Mouse (Mus musculus) myocyte (in vitro differentiated cells): ENCODE results near the gene Dmkn. TPM values are rescaled to one million over a fixed set of nuclear protein-coding genes. Genes with fewer than 3 reads are reported as not detected.
"Not testable (repeated sequence)": the region's sequence is repeated elsewhere in the genome, so short reads cannot be mapped to it uniquely, and the experiment has no call there.

Experiments used
- H3K27me3 ChIP-seq: one replicate; pipeline ENCODE4 v1.6.1; 2011; ENCODE audit not compliant: control insufficient read depth, insufficient read depth, insufficient read length
- H3K36me3 ChIP-seq: one replicate; pipeline ENCODE4 v1.6.1; 2011; ENCODE audit not compliant: control insufficient read depth, insufficient read depth
- H3K4me2 ChIP-seq: one replicate; pipeline ENCODE4 v1.6.1; 2011; ENCODE audit warnings: low read depth, control low read depth
- H3K4me3 ChIP-seq: one replicate; pipeline ENCODE4 v1.5.1; 2011; ENCODE audit warnings: mild to moderate bottlenecking, control low read depth, moderate library complexity
- H3K79me2 ChIP-seq: one replicate; pipeline ENCODE4 v1.6.1; 2011; ENCODE audit not compliant: control insufficient read depth, insufficient read depth
- H3ac ChIP-seq: one replicate; pipeline ENCODE4 v1.6.1; 2011; ENCODE audit not compliant: control insufficient read depth, insufficient read length
- CEBPB ChIP-seq: IDR thresholded peaks from 2 replicates; pipeline ENCODE4 v1.6.1; 2011; ENCODE audit warnings: mild to moderate bottlenecking, moderate library complexity; ENCODE audit not compliant: poor library complexity, insufficient read depth, severe bottlenecking
- E2F4 ChIP-seq: IDR thresholded peaks from one replicate; pipeline ENCODE4 v1.6.1; 2011; ENCODE audit warnings: mild to moderate bottlenecking, control low read depth, moderate library complexity; ENCODE audit not compliant: insufficient read depth
- MAX ChIP-seq: IDR thresholded peaks from one replicate; pipeline ENCODE4 v1.6.1; 2011; ENCODE audit warnings: low read depth, mild to moderate bottlenecking, control low read depth
- MYOD1 ChIP-seq, 3 experiments: IDR thresholded peaks; one replicate each; pipeline ENCODE4 v1.6.1; 2011; ENCODE audit warnings: control low read depth in 2 of 3, low read depth in 2 of 3, mild to moderate bottlenecking in 2 of 3, moderate library complexity in 1 of 3; ENCODE audit not compliant: insufficient read length in 2 of 3, control insufficient read depth in 1 of 3
- MYOG ChIP-seq, 3 experiments: IDR thresholded peaks; one replicate each; pipeline ENCODE4 v1.6.1; 2011; ENCODE audit warnings: control low read depth in 2 of 3, low read depth in 2 of 3, mild to moderate bottlenecking in 2 of 3; ENCODE audit not compliant: insufficient read length in 2 of 3, control insufficient read depth in 1 of 3, insufficient read depth in 1 of 3
- POLR2A ChIP-seq: IDR thresholded peaks from one replicate; pipeline ENCODE4 v1.6.1; 2011; ENCODE audit warnings: low read depth, mild to moderate bottlenecking, control low read depth, moderate library complexity; ENCODE audit not compliant: insufficient read length
- POLR2AphosphoS2 ChIP-seq: IDR thresholded peaks from one replicate; pipeline ENCODE4 v1.6.1; 2011; ENCODE audit warnings: low read depth, control low read depth; ENCODE audit not compliant: insufficient read length
- REST ChIP-seq: IDR thresholded peaks from one replicate; pipeline ENCODE4 v1.6.1; 2011; ENCODE audit warnings: mild to moderate bottlenecking, control low read depth, moderate library complexity; ENCODE audit not compliant: insufficient read depth, insufficient read length
- SRF ChIP-seq: IDR thresholded peaks from one replicate; pipeline ENCODE4 v1.6.1; 2011; ENCODE audit warnings: low read depth; ENCODE audit not compliant: control insufficient read depth, insufficient read length
- TCF12 ChIP-seq: IDR thresholded peaks from one replicate; pipeline ENCODE4 v1.6.1; 2011; ENCODE audit warnings: mild to moderate bottlenecking, control low read depth; ENCODE audit not compliant: poor library complexity, insufficient read depth, severe bottlenecking
- TCF3 ChIP-seq: IDR thresholded peaks from one replicate; pipeline ENCODE4 v1.6.1; 2011; ENCODE audit warnings: low read depth, control low read depth; ENCODE audit not compliant: insufficient read length
- USF1 ChIP-seq: IDR thresholded peaks from one replicate; pipeline ENCODE4 v1.6.1; 2011; ENCODE audit warnings: low read depth, mild to moderate bottlenecking, control low read depth, moderate library complexity
- polyA plus RNA-seq: library from polyadenylated mRNA; unstranded; fragments of >200 nt; fragmentation: generic; extraction: Trizol; gene quantifications from one replicate; pipeline ENCODE4 v1.2.1, GENCODE M21; 2012; ENCODE audit warnings: missing spikeins

Gene Dmkn
- polyA plus RNA-seq, 1 experiment: not detected

DNA sequence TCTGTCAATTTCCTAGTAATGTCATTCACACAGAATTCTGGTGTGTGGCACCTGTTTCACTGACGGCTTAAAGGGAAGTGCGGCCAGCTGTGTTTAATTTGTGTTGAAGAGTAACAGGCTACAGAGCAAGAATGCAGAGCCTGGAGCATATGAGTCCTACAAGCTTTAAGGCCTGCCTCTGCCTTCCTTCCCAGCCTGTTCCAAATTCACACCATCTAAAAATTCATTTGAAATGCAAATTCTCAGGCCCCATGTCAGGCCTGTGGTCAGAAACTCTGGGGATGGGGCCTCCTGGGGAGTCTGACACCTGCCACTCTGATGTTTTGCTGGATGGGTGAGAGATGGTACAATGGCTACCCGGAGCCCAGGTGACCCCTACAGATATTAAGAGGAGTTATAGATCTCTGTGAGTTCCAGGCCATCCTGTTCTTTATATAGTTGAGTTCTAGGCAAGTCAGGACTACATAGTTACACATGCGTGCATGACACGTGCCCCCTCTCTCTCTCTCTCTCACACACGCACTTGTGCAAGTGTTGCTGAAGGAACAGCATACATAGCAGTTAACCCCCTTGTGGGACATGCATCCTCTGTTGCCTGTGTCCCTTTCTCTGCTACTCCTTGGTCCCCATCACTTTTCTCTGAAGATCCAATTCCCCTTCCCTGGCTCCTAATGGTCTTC lies 40.1 kb upstream of the Dmkn start:
- TF ChIP-seq E2F4 (no peak), POLR2AphosphoS2 (peak; percentile 58)
- H3K4me2 ChIP-seq: no peak overlapping the region

DNA sequence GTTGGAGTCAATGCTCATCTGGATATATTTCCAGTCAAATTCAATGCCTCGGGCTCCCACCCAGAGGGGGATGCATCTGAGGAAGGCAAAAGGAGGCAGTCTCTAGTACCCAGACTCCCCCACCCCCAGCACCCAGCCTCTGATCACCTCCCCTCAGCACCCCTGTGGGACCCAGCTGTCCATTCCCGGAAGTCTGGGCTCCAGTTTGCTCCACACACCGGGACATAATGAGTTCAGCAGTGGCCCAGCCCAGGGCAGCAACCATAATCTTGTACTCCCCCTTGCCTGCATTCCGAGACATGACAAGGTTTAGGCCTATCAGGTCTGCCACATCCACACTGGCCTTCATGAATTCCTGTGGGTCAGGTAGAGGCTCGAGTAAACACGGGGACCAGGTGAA lies 35.3 kb upstream of the Dmkn start:
- Histone ChIP-seq H3K36me3 (peaks cover 7% of the 10 kb centered on the region), H3ac (no peak overlapping the region), H3K79me2 (peaks cover 11% of the 10 kb centered on the region), H3K27me3 (no peaks in the 10 kb centered on the region), H3K4me2 (peak overlapping the region; percentile 90), H3K4me3 (peak overlapping the region; percentile 89)
- TF ChIP-seq CEBPB (no peak), MAX (no peak), SRF (no peak), E2F4 (no peak), POLR2A (no peak), POLR2AphosphoS2 (no peak), MYOG (IDR thresholded peaks at IDR 0.05; ENCODE audit: control insufficient read depth in 1 of 3, insufficient read depth in 1 of 3, insufficient read length in 2 of 3, low read depth in 2 of 3) (no peak), TCF3 (no peak), REST (no peak), USF1 (no peak), TCF12 (no peak), MYOD1 (IDR thresholded peaks at IDR 0.05; ENCODE audit: control insufficient read depth in 1 of 3, insufficient read length in 2 of 3, low read depth in 2 of 3) (no peak)

More for the DNA sequence above, 40.1 kb upstream of the Dmkn start:
- Histone ChIP-seq H3K27me3 (peaks cover 28% of the 10 kb centered on the region), H3K4me3 (no peak overlapping the region), H3ac (no peak overlapping the region), H3K36me3 (peaks cover 7% of the 10 kb centered on the region), H3K79me2 (peaks cover 5% of the 10 kb centered on the region)

DNA sequence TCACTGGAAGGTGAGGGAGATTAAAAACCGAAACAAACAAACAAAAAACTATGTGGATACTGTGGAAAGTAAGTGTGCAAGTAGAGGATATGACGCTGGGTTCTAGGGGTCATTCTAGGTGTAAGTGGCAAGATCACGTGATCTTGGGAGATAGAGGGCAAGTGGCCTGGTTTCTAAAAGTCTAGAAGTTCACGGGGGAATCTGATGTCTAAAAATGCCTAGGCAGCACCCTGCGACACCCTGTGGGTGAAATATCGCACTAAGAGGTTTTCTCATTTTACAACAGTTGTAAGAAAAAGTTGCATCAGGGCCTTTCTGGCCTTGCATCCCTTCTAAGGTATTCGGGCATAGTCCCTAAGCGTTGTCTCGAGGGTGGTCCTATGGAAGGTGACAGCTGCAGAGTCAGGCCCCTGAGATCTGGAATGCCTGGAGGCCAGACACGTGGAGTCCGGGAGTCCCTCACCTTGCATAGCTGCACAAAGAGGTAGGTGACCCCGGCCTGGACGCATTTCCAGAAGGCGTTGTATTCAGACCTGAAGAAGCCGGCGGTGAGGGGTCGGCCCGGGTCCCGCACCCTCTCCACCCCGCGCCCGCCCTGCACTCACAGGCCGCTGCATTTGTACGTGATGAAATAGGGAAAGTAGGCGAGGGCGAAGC lies 34.7 kb upstream of the Dmkn start:
- Histone ChIP-seq H3K36me3 (peaks cover 7% of the 10 kb centered on the region), H3K79me2 (peaks cover 11% of the 10 kb centered on the region), H3K4me2 (peak overlapping the region; percentile 90), H3K4me3 (peak overlapping the region; percentile 89), H3ac (peak overlapping the region; percentile 68), H3K27me3 (no peaks in the 10 kb centered on the region)
- TF ChIP-seq MAX (no peak), USF1 (peak; percentile 68), TCF3 (no peak), REST (no peak), MYOG (IDR thresholded peaks at IDR 0.05; ENCODE audit: control insufficient read depth in 1 of 3, insufficient read depth in 1 of 3, insufficient read length in 2 of 3, low read depth in 2 of 3) (peak in 1 of 3 experiments; percentile 21), POLR2A (no peak), TCF12 (no peak), CEBPB (no peak), POLR2AphosphoS2 (no peak), MYOD1 (IDR thresholded peaks at IDR 0.05; ENCODE audit: control insufficient read depth in 1 of 3, insufficient read length in 2 of 3, low read depth in 2 of 3) (peak in 1 of 3 experiments; percentile 12), SRF (no peak), E2F4 (no peak)

DNA sequence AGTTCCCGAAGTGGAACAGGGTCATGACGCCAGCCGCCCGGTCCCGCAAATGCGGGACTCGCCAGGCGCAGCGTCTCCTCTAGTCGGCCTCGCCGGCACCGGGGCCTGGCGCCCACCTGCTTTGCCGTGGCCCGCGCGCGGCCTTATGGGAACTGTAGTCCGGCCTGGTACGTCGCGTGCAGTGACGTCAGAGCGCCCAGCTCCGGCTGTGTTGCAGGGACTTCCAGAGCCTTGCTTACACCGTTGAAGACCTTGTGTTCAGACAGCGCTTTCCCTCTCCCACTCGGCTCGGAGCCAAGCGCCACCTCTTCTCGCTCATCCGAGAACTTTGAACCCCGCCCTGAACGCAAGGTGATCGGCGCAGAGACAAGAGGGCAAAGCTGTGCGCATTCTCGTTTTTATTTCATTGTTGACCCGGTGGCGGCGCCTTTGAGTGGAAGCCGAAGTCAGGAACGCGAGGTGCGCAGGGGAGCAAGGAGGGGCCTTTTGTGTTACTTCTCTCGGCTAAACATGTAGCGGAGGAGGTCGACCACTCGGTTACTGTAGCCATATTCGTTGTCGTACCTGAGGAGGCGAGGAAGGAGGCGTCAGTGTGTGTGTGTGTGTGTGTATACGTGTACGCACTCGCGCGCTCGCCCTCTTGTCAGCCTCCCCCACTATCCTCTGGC lies 34.0 kb upstream of the Dmkn start, which contains the start of gene Tmem147:
Tmem147 (minus strand) TSS at position 145 of the 668 bp plus-strand sequence.
- Histone ChIP-seq H3ac (peak within 1 kb of the TSS; percentile 68), H3K27me3 (no peaks in the 10 kb centered on the region), H3K36me3 (peaks cover 7% of the 10 kb centered on the region), H3K79me2 (peaks cover 11% of the 10 kb centered on the region), H3K4me3 (peak within 1 kb of the TSS; percentile 89), H3K4me2 (peak within 1 kb of the TSS; percentile 90)
- TF ChIP-seq TCF3 (no peak), SRF (peak; percentile 80), MYOD1 (IDR thresholded peaks at IDR 0.05; ENCODE audit: control insufficient read depth in 1 of 3, insufficient read length in 2 of 3, low read depth in 2 of 3) (peak in 2 of 3 experiments; percentile 71 to 86), MYOG (IDR thresholded peaks at IDR 0.05; ENCODE audit: control insufficient read depth in 1 of 3, insufficient read depth in 1 of 3, insufficient read length in 2 of 3, low read depth in 2 of 3) (peak; percentile 20 to 84 (median 79)), POLR2A (peak; percentile 71), POLR2AphosphoS2 (peak; percentile 77)

- H3K4me2 ChIP-seq: peak overlapping the region; percentile 71
- not testable (repeated sequence) for H3K36me3 ChIP-seq, H3K27me3 ChIP-seq
- peak overlapping the region; percentile 68 for H3ac ChIP-seq
- H3K4me3 ChIP-seq: peak overlapping the region; percentile 89
- H3K79me2 ChIP-seq: peaks cover 11% of the 10 kb centered on the region
Observed at GRCm38 (mm10) chr7:30730064-30730722, 33.4 kb upstream of the Dmkn start.
